Mouse (Mus musculus): Measurements from ENCODE around the gene Jph3. TPM values are rescaled to one million over a fixed set of nuclear protein-coding genes. Genes with fewer than 3 reads are reported as not detected.

Gene Jph3
- 0.06 TPM for polyA plus RNA-seq (2017; shearing (Covaris generic))

GRCm38 (mm10) chr8:121729323-121729722 lies at the start of gene Jph3:
Gene Jph3, plus strand, starts transcription at chr8:121729623.

GRCm38 (mm10) chr8:121829048-121829776 lies 99.8 kb downstream of the Jph3 start, which contains the start of gene Klhdc4:
Gene Klhdc4, minus strand, starts transcription at chr8:121829569.

Other genes starting within 250 kb of the Jph3 start
- gene 1700018B08Rik, start 185.3 kb upstream of the Jph3 start, polyA plus RNA-seq (2017; shearing (Covaris generic)) = not detected
- gene Fbxo31, start 150.8 kb upstream of the Jph3 start, polyA plus RNA-seq (2017; shearing (Covaris generic)) = 40.4 TPM
- 289 TPM for gene Map1lc3b, start 139.3 kb upstream of the Jph3 start, polyA plus RNA-seq (2017; shearing (Covaris generic))
- gene Zcchc14, start 76.7 kb upstream of the Jph3 start, polyA plus RNA-seq (2017; shearing (Covaris generic)) = 0.07 TPM
- gene Klhdc4, start 99.9 kb downstream of the Jph3 start, polyA plus RNA-seq (2017; shearing (Covaris generic)) = 41.2 TPM
- gene Slc7a5, start 178.1 kb downstream of the Jph3 start, polyA plus RNA-seq (2017; shearing (Covaris generic)) = 39.9 TPM
- not detected for gene Car5a, start 215.3 kb downstream of the Jph3 start, polyA plus RNA-seq (2017; shearing (Covaris generic))
- gene Banp, start 220.1 kb downstream of the Jph3 start, polyA plus RNA-seq (2017; shearing (Covaris generic)) = 53.8 TPM